Mouse (Mus musculus) midbrain, postnatal 0 days (tissue): ENCODE measurements around the gene Trip12. TPM values are rescaled to one million over a fixed set of nuclear protein-coding genes. Genes with fewer than 3 reads are reported as not detected.

Source experiments
- ATAC-seq: fragments of 200-750 bp; cut with Nextera tagmentation; 2 replicates; pipeline ENCODE4 v1.8.0; 2017; ENCODE audit warnings: moderate number of reproducible peaks, mild to moderate bottlenecking, moderate TSS enrichment, moderate library complexity; ENCODE audit not compliant: low FRiP score
- DNase-seq: peaks from one replicate; pipeline ENCODE4 v3.0.0-alpha.2; 2015; ENCODE audit warnings: low spot score
- H3K27ac ChIP-seq: fragments of 300-500 bp; sonication (generic); 2 replicates; pipeline ENCODE4 v1.5.1; 2014; ENCODE audit warnings: low read depth, mild to moderate bottlenecking, low read length, mixed read lengths
- H3K27me3 ChIP-seq: fragments of 300-500 bp; sonication (generic); 2 replicates; pipeline ENCODE4 v1.6.1; 2014; ENCODE audit warnings: low read length, control low read depth, mixed read lengths; ENCODE audit not compliant: insufficient read depth
- H3K36me3 ChIP-seq: fragments of 300-500 bp; sonication (generic); 2 replicates; pipeline ENCODE4 v1.6.1; 2014; ENCODE audit warnings: low read length, control low read depth, mixed read lengths; ENCODE audit not compliant: insufficient read depth
- H3K4me1 ChIP-seq: fragments of 300-500 bp; sonication (generic); 2 replicates; pipeline ENCODE4 v1.6.1; 2014; ENCODE audit warnings: mild to moderate bottlenecking, control low read depth, antibody characterized with exemption, low read length, mixed read lengths; ENCODE audit not compliant: insufficient read depth
- H3K4me2 ChIP-seq: fragments of 300-500 bp; sonication (generic); 2 replicates; pipeline ENCODE4 v1.6.1; 2014; ENCODE audit warnings: low read depth, mild to moderate bottlenecking, low read length, mixed read lengths; ENCODE audit not compliant: poor library complexity, severe bottlenecking
- H3K4me3 ChIP-seq: fragments of 300-500 bp; sonication (generic); 2 replicates; pipeline ENCODE4 v1.5.1; 2014; ENCODE audit warnings: low read depth, mild to moderate bottlenecking, low read length, moderate library complexity
- H3K9ac ChIP-seq: fragments of 300-500 bp; sonication (generic); replicated peaks from 2 replicates; pipeline ENCODE4 v1.6.1; 2014; ENCODE audit warnings: mild to moderate bottlenecking, low read length, moderate library complexity, mixed read lengths; ENCODE audit not compliant: poor library complexity, severe bottlenecking
- H3K9me3 ChIP-seq: fragments of 300-500 bp; sonication (generic); 2 replicates; pipeline ENCODE4 v1.6.1; 2016; ENCODE audit warnings: low read length, control low read depth
- CTCF ChIP-seq: IDR thresholded peaks from 2 replicates; pipeline ENCODE4 v1.5.1; 2016; ENCODE audit warnings: antibody characterized with exemption, mild to moderate bottlenecking
- WGBS: fragments of 180-500 bp; shearing (Covaris S2); extraction: QIAGEN DNeasy Blood & Tissue Kit; methylation state at CpG from one replicate; pipeline ENCODE4 v1.1.7; 2014; 5-methylcytosine and 5-hydroxymethylcytosine counted together
- polyA plus RNA-seq: library from polyadenylated mRNA; unstranded; fragments of >200 nt; fragmentation: Nextera tagmentation; extraction: Ambion mirVana; gene quantifications from 2 replicates; pipeline ENCODE4 v1.2.1, GENCODE M21; 2015
- total RNA-seq: library from RNA; depleted of rRNA; stranded (reverse); fragments of >200 nt; gene quantifications from 2 replicates; pipeline ENCODE4 v1.2.3, GENCODE M21; 2014

The Trip12 gene
- total and polyA plus RNA-seq, 2 experiments from 2014 or later = 37.1 to 120 TPM

GRCm38 (mm10) chr1:84740080-84740479 is 100.2 kb downstream of the Trip12 start:
- no peak overlapping the region for H3K4me2 ChIP-seq
- no peaks in the 10 kb centered on the region for H3K27me3 ChIP-seq
- ATAC-seq (no peak), DNase-seq (no peak)
- 90% methylated on average over 1 of the region's 1 CpGs for WGBS
- H3K36me3 ChIP-seq = peaks cover 19% of the 10 kb centered on the region; the same call in 1 of the 2 replicates
- H3K4me3 ChIP-seq = no peak overlapping the region
- H3K9ac ChIP-seq = no peak overlapping the region
- no peaks in the 10 kb centered on the region for H3K9me3 ChIP-seq
- no peaks in the 10 kb centered on the region for H3K4me1 ChIP-seq
- H3K27ac ChIP-seq = no peak overlapping the region
- TF ChIP-seq CTCF = no peak

GRCm38 (mm10) chr1:84737097-84737496 is 103.2 kb downstream of the Trip12 start:
- Histone ChIP-seq H3K4me3 (no peak overlapping the region), H3K36me3 (peaks cover 19% of the 10 kb centered on the region; the same call in 1 of the 2 replicates), H3K9me3 (no peaks in the 10 kb centered on the region), H3K27ac (no peak overlapping the region), H3K9ac (no peak overlapping the region), H3K4me1 (no peaks in the 10 kb centered on the region), H3K27me3 (no peaks in the 10 kb centered on the region), H3K4me2 (no peak overlapping the region)
- DNase-seq (no peak), ATAC-seq (no peak)
- TF ChIP-seq CTCF = no peak
- 62% methylated on average over 1 of the region's 1 CpGs for WGBS

- Histone ChIP-seq H3K9ac (no peak overlapping the region), H3K4me3 (no peak overlapping the region), H3K27me3 (no peaks in the 10 kb centered on the region), H3K9me3 (no peaks in the 10 kb centered on the region), H3K4me1 (no peaks in the 10 kb centered on the region), H3K27ac (no peak overlapping the region), H3K36me3 (peaks cover 10% of the 10 kb centered on the region; the same call in 1 of the 2 replicates), H3K4me2 (no peak overlapping the region)
- ATAC-seq = no peak
- 63% methylated on average over 3 of the region's 3 CpGs for WGBS
- TF ChIP-seq CTCF = peak; percentile 86
- DNase-seq = peak; percentile 32
Measured at GRCm38 (mm10) chr1:84733799-84734198, 106.5 kb downstream of the Trip12 start.

- peaks cover 5% of the 10 kb centered on the region; the same call in 1 of the 2 replicates for H3K36me3 ChIP-seq
- no peak overlapping the region for H3K4me3 ChIP-seq
- no peak overlapping the region for H3K4me2 ChIP-seq
- 70% methylated on average over 1 of the region's 1 CpGs for WGBS
- H3K9ac ChIP-seq = no peak overlapping the region
- H3K4me1 ChIP-seq = no peaks in the 10 kb centered on the region
- TF ChIP-seq CTCF = no peak
- H3K27ac ChIP-seq = no peak overlapping the region
- H3K27me3 ChIP-seq = no peaks in the 10 kb centered on the region
- DNase-seq (no peak), ATAC-seq (no peak)
- no peaks in the 10 kb centered on the region for H3K9me3 ChIP-seq
Measured at GRCm38 (mm10) chr1:84731763-84732162, 108.6 kb downstream of the Trip12 start.

- Histone ChIP-seq H3K27me3 (no peaks in the 10 kb centered on the region), H3K4me3 (no peak overlapping the region), H3K4me1 (no peaks in the 10 kb centered on the region), H3K36me3 (peaks cover 25% of the 10 kb centered on the region), H3K27ac (no peak overlapping the region), H3K4me2 (no peak overlapping the region), H3K9me3 (no peaks in the 10 kb centered on the region), H3K9ac (no peak overlapping the region)
- DNase-seq (no peak), ATAC-seq (no peak)
- TF ChIP-seq CTCF = no peak
Measured at GRCm38 (mm10) chr1:84722841-84723240, 117.5 kb downstream of the Trip12 start.

- TF ChIP-seq CTCF = no peak
- ATAC-seq = peak; percentile 31; the same call in 1 of the 2 replicates
- Histone ChIP-seq H3K36me3 (peaks cover 22% of the 10 kb centered on the region), H3K9me3 (no peaks in the 10 kb centered on the region), H3K4me3 (no peak overlapping the region), H3K27me3 (no peaks in the 10 kb centered on the region), H3K4me1 (no peaks in the 10 kb centered on the region), H3K4me2 (no peak overlapping the region), H3K9ac (no peak overlapping the region), H3K27ac (no peak overlapping the region)
- 98% methylated on average over 3 of the region's 3 CpGs for WGBS
- DNase-seq = no peak
Measured at GRCm38 (mm10) chr1:84722371-84722770, 117.9 kb downstream of the Trip12 start.
